Mouse (Mus musculus): ENCODE data around the gene Sort1. TPM values are rescaled to one million over a fixed set of nuclear protein-coding genes. Genes with fewer than 3 reads are reported as not detected.

Sort1 gene
- polyA plus RNA-seq, 2 experiments from 2014 or later = 0.07 TPM; not detected in 1

GRCm38 (mm10) chr3:108328441-108328841 lies 44.6 kb downstream of the Sort1 start:
- no peak for ATAC-seq

GRCm38 (mm10) chr3:108330812-108331211 lies 46.9 kb downstream of the Sort1 start:
- no peak for ATAC-seq

- ATAC-seq = no peak
Observed at GRCm38 (mm10) chr3:108336878-108337277, 53.0 kb downstream of the Sort1 start.

- ATAC-seq = no peak
Observed at GRCm38 (mm10) chr3:108341040-108341439, 57.2 kb downstream of the Sort1 start.

- no peak for ATAC-seq
Observed at GRCm38 (mm10) chr3:108342185-108342584, 58.3 kb downstream of the Sort1 start.

GRCm38 (mm10) chr3:108345855-108346254 lies 62.0 kb downstream of the Sort1 start:
- ATAC-seq = no peak

- no peak for ATAC-seq
Observed at GRCm38 (mm10) chr3:108348376-108348775, 64.5 kb downstream of the Sort1 start.

- ATAC-seq = no peak
Observed at GRCm38 (mm10) chr3:108355245-108355644, 71.4 kb downstream of the Sort1 start.

GRCm38 (mm10) chr3:108357051-108357450 lies 73.2 kb downstream of the Sort1 start:
- ATAC-seq = no peak

- no peak for ATAC-seq
Observed at GRCm38 (mm10) chr3:108358445-108358844, 74.6 kb downstream of the Sort1 start.

- ATAC-seq = no peak
Observed at GRCm38 (mm10) chr3:108360894-108361293, 77.0 kb downstream of the Sort1 start.

- no peak for ATAC-seq
Observed at GRCm38 (mm10) chr3:108363626-108364025, 79.7 kb downstream of the Sort1 start.

GRCm38 (mm10) chr3:108364270-108364995 lies 80.6 kb downstream of the Sort1 start, which contains the start of gene Mybphl:
TSS of gene Mybphl (plus strand) at chr3:108364911.
- ATAC-seq = no peak

- ATAC-seq = no peak
Observed at GRCm38 (mm10) chr3:108367173-108367572, 83.3 kb downstream of the Sort1 start.

- ATAC-seq = no peak
Observed at GRCm38 (mm10) chr3:108367828-108368227, 83.9 kb downstream of the Sort1 start.

- no peak for ATAC-seq
Observed at GRCm38 (mm10) chr3:108368721-108369120, 84.8 kb downstream of the Sort1 start.

- ATAC-seq = no peak
Observed at GRCm38 (mm10) chr3:108372274-108372673, 88.4 kb downstream of the Sort1 start.

- ATAC-seq = no peak
Observed at GRCm38 (mm10) chr3:108372691-108373090, 88.8 kb downstream of the Sort1 start.

- ATAC-seq = no peak
Observed at GRCm38 (mm10) chr3:108378875-108379663, 95.2 kb downstream of the Sort1 start.

- ATAC-seq = no peak
Observed at GRCm38 (mm10) chr3:108380695-108381094, 96.8 kb downstream of the Sort1 start.

- peak; percentile 38 for ATAC-seq
Observed at GRCm38 (mm10) chr3:108381945-108382875, 98.3 kb downstream of the Sort1 start.

- peak; percentile 65 for ATAC-seq
Observed at GRCm38 (mm10) chr3:108383485-108384354, 99.8 kb downstream of the Sort1 start, which contains the start of gene Psrc1. TSS of gene Psrc1 (plus strand) at chr3:108383839.

All from activated CD4-positive, CD25-positive, alpha-beta regulatory T cell, adult 4 months (primary cell).